Mouse (Mus musculus) megakaryocyte, embryonic 14.5 days (primary cell): ENCODE data around the gene Olfr523.

Experiments used
- FLI1 ChIP-seq: IDR thresholded peaks from 2 replicates; pipeline ENCODE4 v1.6.1; 2012; ENCODE audit warnings: low read length, inconsistent platforms, mixed read lengths
- GATA1 ChIP-seq: IDR thresholded peaks from 3 replicates; pipeline ENCODE4 v1.6.1; 2012; ENCODE audit warnings: mixed read lengths, low read length, inconsistent platforms, borderline replicate concordance

DNA sequence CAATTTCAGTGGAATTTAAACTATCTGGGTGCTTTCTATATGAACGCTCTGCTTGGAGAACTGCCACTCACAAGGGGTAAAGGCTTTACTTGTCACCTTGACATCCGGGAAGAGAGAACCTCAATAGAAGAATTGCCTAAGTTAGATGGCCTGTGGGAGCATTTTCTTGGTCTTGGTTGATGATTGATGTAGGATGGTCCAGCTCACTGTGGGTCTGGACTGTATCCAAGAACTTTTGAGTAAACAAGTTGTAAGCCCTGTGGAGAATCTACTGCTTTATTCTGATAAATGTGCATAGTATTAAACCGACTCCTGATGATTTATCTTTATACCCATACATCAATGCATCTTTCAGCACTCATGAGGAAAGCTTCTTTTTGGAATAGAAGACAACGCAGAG is 3.6 kb upstream of the Olfr523 start:
- no peak for TF ChIP-seq GATA1
- TF ChIP-seq FLI1 = no peak
